Mouse (Mus musculus): ENCODE results near the gene Wdr66.
A peak's percentile ranks its signal among the peaks of the same experiment; 100 is the strongest.

Wdr66 gene

DNA sequence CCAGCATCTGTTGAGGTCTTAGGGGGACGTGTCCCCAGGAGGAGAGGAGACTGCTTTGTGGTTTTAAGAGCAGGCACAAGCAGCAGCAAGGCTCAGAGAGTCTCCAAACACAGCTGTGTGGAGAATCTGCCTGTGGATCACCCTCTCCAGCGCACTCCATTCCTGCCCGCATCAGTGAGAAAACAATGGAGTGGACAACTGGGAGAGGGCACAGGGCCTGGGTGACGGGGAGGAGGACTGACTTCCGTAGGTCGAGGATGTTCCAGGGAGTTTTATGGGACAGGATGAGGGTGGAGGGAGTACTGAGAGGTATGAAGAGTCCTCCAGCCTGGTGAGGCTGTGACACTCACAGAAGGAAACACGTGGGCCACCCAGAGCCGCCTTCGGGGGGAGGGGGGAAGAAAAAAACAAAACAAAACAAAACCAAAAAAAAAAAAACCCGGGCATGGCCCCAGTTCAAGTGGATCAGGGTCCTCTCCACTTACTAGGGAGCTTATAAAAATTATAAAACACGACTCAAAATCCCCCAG lies 62.0 kb downstream of the Wdr66 start:
- no peak for DNase-seq (ENCODE audit: low read depth, low spot score)

- no peak for DNase-seq (ENCODE audit: low read depth, low spot score)
Measured at GRCm38 (mm10) chr5:123315219-123315866, 63.4 kb downstream of the Wdr66 start.

- peak; percentile 48 for DNase-seq (ENCODE audit: low read depth, low spot score)
Measured at GRCm38 (mm10) chr5:123317992-123318391, 66.1 kb downstream of the Wdr66 start.

DNA sequence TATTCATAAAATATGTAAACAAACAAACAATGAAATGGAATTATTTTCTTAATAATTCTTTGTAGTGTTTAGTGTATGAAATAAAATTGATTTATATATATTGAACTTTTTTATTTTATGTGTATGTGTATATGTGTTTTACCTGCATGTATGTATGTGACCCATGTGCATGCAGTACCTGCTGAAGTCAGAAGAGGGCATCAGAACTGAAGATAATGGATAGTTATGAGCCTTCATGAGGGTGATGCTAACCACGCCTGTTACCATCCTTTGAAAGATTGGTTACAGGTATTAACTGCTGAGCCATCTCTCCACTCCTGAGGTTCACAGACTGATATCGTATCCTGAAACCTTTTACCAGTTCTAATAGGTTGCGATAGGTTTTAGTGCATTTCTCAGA lies 68.2 kb downstream of the Wdr66 start:
- peak; percentile 62 for DNase-seq (ENCODE audit: low read depth, low spot score)

GRCm38 (mm10) chr5:123324242-123324641 lies 72.3 kb downstream of the Wdr66 start:
- DNase-seq (ENCODE audit: low read depth, low spot score): peak; percentile 25

DNA sequence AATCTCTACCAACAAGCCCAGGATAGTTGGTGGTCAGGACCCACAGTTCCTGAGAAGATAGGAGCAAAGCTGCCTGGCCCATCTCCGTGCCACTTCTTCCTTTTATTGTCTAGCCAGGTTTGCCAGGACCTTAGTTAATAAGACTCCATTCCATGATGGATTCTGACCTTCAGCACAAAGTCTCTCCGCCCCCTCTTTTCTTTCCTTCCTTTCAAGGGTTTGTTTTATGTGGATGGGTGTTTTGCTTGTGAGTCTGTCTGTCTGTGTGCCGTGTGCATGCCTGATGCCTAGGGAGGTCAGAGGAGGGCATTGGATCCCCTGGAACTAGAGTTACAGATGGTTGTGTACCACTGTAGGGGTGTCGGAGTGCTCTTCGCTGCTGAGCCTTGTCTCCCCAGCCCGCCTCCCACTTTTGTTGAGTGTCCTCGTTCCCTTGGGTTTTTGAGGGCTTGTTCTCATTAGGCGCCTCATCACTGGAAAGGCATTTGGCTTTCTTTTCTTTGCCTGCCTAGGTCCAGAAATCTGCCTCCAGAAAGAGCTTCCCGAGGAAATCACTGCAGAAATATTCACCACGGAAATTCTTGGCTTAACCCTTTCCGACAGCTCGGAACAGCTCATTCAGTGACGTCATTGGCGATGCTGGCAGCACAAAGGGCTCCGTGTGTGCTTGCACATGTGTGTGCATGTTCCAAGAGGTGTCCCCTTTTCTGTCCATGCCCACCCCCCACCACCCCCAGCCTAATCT lies 74.3 kb downstream of the Wdr66 start:
- no peak for DNase-seq (ENCODE audit: low read depth, low spot score)

- no peak for DNase-seq (ENCODE audit: low read depth, low spot score)
Measured at GRCm38 (mm10) chr5:123326751-123327148, 74.8 kb downstream of the Wdr66 start.

- no peak for DNase-seq (ENCODE audit: low read depth, low spot score)
Measured at GRCm38 (mm10) chr5:123327686-123328085, 75.8 kb downstream of the Wdr66 start.

GRCm38 (mm10) chr5:123333566-123333965 lies 81.7 kb downstream of the Wdr66 start:
- peak; percentile 44 for DNase-seq (ENCODE audit: low read depth, low spot score)

- no peak for DNase-seq (ENCODE audit: low read depth, low spot score)
Measured at GRCm38 (mm10) chr5:123336205-123336961, 84.5 kb downstream of the Wdr66 start.

DNA sequence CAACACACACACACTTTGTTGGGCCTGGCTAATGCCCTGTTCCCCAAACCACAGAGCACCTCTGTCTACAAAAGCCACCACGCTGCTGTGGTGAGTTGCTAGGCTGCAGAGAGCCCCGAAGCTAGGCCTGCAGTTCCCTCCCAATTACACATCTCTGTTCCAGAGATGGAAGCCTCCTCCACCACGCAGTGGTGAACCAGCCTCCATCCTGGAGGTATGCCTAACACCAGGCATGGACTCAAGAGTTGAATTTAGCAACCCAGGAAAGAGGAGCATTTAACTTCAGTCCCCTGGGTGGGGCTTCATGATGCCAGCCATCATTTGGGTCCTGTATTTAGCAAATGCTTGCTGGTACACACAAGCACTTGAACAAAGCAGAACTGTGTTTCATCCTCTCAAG lies 86.6 kb downstream of the Wdr66 start:
- no peak for DNase-seq (ENCODE audit: low read depth, low spot score)

DNA sequence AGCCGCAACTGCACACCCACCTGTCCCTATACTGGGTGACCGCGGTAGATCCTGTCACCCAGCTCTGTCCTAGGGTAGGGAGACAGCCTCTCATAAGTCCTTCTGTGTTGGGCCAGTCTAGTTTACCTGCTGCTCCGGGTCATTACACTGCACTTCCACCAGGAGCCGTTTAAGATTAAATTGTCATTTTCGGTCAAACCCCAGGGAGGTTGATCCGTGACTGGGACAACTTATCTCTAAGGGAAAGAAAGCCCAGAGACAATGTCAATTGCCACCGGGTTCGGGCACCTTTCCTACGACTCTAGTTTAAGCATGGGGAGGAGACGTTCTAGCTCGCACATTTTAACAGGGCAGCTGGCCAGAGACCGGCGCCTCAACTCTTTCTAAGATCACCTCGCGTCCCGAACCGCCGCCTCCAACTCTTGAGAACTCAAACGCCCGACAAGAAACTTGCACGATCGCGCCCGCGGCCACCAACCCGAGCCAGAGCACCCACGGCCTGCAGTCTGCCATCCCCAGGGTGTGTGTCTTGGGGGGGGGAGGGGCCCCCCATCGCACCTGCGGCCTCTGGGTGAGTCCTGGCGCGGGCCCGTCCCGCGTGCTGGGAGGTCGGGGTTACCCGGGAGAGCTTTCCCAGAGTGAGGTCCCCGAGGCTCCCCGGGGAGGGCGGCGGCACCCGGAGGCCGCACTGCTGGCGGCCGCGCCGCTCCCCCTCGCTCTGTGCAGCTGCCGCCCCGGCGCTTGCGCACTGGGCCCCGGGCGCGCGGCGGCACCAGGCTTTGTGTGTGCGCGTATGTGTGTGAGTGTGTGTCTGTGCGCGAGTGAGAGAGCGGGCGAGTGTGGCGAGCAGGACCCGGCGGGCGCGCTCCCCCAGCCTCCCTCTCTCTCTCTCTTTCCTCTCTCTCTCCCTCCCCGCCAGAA lies 92.1 kb downstream of the Wdr66 start, which contains the start of gene Bcl7a:
Gene Bcl7a (plus strand): TSS at position 128 of the 921 bp plus-strand sequence.
- DNase-seq (ENCODE audit: low read depth, low spot score): peak; percentile 89

DNA sequence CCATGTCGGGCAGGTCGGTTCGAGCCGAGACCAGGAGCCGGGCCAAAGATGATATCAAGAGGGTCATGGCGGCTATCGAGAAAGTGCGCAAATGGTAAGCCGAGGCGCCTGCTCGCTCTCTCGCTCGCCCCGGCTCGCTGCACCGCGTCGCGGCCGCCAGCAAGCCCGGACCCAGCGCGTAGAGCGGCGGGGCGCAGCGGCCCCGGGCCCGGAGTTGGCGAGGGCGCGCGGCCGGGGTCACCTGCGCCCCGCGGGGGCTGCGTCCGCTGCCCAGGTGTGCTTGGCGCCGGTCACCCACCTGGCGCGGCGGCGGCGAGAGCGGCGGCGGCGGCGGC lies 92.7 kb downstream of the Wdr66 start:
- DNase-seq (ENCODE audit: low read depth, low spot score): no peak

DNA sequence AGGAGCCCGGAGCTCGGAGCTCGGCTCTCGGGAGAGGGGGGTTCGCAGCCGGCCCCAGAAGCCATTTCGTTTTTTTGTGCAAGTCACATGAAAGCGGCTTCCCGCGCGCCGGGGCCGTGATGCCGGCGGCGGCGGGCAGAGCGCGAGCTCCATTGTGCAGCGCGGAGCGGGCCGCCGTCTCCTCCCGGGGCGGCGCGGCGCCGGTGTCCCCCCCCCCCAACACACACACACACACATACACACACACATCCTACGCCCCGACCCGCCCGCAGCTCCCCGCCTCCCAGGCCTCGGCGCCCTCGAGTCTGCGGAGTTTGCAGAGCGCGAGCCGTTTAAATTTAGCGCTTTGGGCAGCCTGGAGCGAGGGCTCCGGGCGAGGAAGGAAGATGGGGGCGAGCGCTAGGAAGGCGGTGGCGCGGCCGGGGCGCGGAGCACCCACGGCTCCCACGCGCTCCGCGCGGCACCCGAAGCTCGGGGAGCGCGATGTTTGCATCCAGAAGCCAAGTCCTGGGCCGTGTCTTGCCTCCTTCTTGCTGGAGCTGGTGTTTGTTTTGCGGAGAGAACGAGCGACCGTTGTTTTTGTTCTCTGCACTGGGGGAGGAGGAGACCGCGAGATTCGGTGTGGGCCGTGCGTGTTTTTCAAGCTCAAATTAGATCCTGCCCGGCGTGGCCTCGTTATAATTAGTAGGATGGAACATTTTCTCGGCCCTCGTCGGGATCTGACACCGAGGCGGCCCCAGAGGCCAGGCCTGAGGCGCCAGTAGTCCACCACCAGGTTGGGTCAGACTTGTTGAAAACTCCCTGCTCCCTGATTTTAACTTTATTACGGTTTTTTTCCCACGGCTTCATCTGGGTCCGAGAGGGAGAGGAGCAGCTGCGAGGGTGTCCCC lies 93.3 kb downstream of the Wdr66 start:
- peak; percentile 66 for DNase-seq (ENCODE audit: low read depth, low spot score)

- no peak for DNase-seq (ENCODE audit: low read depth, low spot score)
Measured at GRCm38 (mm10) chr5:123345853-123346654, 94.2 kb downstream of the Wdr66 start.

DNA sequence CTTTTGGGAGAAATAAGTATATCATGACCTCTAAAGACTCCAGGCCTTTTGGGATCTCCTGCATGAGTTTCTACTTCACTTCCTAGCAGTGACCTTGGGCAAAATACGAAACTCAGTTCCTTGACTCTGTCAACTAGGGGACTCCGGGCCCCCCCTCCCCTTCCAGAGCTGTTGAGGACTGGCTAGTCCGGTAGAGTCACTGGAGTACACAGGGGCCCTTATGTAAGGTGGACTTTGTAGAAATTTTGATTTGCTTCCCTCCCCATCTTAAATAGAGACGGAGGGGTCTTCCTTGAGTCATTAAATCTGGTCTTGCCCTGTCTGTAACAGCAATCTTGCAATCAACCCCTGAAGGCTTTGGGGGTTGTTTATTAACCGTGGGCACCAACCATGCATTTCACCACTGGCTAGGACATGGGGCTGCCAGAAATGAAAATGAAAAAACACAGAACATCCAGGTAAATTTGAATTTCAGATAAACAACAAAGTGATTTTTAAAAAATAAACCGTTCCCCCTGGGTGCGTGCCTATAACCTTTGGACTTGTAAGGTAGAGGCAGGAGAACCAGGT lies 94.9 kb downstream of the Wdr66 start:
- DNase-seq (ENCODE audit: low read depth, low spot score): no peak

- DNase-seq (ENCODE audit: low read depth, low spot score): no peak
Measured at GRCm38 (mm10) chr5:123347985-123348384, 96.1 kb downstream of the Wdr66 start.

DNA sequence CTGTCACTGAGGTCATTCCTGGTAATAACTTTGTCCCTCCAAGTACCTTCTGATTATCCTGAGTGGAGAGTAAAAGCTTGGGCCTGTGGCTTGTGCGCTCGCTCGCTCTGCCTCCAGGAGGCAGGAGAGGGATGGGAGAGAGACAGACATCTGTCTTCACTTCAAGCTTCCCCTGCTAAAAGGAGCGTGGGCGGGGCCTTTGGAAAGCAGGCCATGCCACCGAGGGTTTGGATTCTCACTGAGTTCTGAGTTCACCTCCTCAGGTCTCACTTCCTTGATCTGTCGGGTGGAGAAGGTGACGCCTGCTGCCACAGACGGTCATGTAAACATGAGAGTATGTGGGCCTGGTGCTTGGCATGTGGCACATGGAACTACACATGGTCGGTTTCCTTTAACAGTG lies 98.5 kb downstream of the Wdr66 start:
- DNase-seq (ENCODE audit: low read depth, low spot score): peak; percentile 84

DNA sequence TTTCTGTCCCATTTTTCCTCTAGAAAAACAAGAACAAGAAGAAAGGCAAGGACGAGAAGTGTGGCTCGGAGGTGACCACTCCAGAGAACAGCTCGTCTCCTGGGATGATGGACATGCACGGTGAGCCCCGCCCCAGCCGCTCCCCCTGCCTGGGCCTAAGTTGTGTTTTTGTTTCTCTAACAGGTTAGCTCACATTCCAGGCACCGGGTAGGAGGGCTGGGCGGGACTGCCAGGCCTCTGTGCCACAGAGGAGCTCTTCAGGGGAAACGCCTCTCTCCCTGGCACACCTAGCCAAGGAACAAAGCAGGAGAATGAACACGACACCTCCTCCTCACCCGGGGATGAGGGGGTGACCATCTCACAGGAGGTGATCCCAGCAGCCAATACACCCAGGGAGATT lies 104.0 kb downstream of the Wdr66 start:
- DNase-seq (ENCODE audit: low read depth, low spot score): peak; percentile 82

Measured in R1 (cell line).